Mouse (Mus musculus) spleen, embryonic (tissue): Measurements from ENCODE around the gene Mex3b.

Experiments used
- CTCF ChIA-PET: fragments of 350-600 bp; sonication (Branson Sonifier 250); formaldehyde crosslinking; loops from one replicate; lab custom pipeline; 2022; lab: Charles Lee

Gene Mex3b

DNA sequence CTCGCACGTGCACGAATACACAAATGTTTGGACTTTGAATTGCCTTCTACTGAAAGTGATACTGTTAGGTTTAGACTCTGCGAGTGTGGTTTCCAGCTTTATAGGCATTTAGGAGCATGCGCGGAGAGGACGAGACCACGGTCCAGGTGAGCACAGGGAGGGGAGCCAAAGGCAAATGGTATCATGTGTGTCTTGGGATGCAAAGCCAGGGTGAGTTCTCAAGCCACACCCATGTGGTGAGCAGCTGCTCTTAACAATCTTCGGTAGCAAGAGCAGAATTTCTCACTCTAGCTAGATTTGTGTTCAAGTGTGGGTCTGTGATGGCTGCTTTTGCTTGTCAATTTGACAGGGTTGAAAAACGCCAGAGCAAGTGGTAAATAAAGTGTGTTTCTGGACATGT, 44.4 kb downstream of the Mex3b start:
- CTCF ChIA-PET: no interaction called here

DNA sequence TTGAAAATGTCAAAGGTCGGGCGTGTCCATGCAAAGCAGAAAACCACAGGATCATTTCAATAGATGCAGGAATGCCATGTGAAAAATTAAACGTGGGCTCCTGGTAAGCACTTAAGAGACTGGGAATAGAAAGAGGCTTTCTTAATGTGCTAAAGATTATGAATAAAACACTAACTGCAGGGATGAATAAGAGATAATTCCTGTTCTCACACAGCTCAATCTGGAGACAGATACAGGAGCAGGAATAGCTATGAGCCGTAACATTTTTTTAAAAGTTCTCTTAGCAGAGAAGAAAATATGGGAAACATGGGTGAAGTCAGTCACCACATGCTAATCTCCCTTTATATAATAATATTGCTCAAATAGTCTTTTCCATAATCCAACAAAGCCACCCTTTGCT, 47.2 kb downstream of the Mex3b start:
- CTCF ChIA-PET: no interaction called here
